Mouse (Mus musculus): ENCODE results near the gene Exosc10. TPM values are rescaled to one million over a fixed set of nuclear protein-coding genes. Genes with fewer than 3 reads are reported as not detected.
A peak's percentile ranks its signal among the peaks of the same experiment; 100 is the strongest.

Exosc10 gene
- polyA plus RNA-seq, 1 experiment from 2014 or later, result 84.0 TPM

DNA sequence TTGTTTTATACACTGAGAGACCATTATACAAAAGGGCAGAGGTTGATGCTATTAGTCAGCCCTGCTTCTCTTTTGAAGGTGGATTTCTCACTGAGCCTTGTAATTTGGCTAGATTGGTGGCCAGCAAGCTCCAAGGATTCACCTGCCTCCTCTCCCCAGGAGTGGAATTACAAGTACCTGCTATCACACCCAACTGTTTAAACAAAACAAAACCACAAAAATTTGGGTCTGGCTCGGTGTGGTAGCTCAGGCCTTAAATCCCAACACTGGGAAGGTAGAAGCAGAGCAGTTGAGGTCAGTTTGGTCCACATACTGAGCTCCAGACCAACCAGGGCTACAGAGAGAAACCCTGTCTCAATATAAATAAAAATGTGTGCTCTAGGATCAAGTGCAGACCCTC is 61.6 kb downstream of the Exosc10 start:
- no peak overlapping the region for H3K27ac ChIP-seq
- no peak overlapping the region for H3K4me3 ChIP-seq
- H3K9ac ChIP-seq, result no peak overlapping the region
- peaks cover 21% of the 10 kb centered on the region for H3K4me1 ChIP-seq
- H3K9me3 ChIP-seq (replicated peaks), result no peaks in the 10 kb centered on the region
- 93% methylated on average over 1 of the region's 1 CpGs for WGBS
- H3K4me2 ChIP-seq, result no peak overlapping the region
- H3K36me3 ChIP-seq (ENCODE audit: poor library complexity, severe bottlenecking), result peaks cover 92% of the 10 kb centered on the region
- no peak for ATAC-seq
- H3K27me3 ChIP-seq, result no peaks in the 10 kb centered on the region

DNA sequence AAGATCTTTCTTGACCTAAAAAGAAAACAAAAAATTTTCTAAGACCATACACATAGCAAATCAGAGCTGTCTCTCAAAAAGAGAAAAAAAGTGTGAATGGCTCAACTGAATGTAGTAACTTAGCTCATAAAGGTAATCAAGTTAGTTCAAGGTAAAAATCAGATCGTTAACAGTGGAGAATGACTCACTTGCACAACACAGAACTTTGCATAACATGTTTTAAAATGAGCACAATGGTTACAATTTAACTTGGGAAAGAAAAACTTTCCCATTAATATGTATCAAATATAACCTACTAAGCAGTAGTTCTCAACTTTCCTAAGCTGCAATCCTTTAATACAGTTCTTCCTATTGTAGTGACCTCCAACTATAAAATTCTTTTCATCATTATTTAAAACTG is 62.5 kb downstream of the Exosc10 start:
- Histone ChIP-seq H3K9me3 (replicated peaks) (no peaks in the 10 kb centered on the region), H3K4me1 (peaks cover 30% of the 10 kb centered on the region), H3K27me3 (no peaks in the 10 kb centered on the region), H3K36me3 (ENCODE audit: poor library complexity, severe bottlenecking) (peaks cover 87% of the 10 kb centered on the region), H3K4me2 (no peak overlapping the region), H3K9ac (no peak overlapping the region), H3K27ac (no peak overlapping the region), H3K4me3 (no peak overlapping the region)
- 92% methylated on average over 1 of the region's 1 CpGs for WGBS
- ATAC-seq, result no peak

DNA sequence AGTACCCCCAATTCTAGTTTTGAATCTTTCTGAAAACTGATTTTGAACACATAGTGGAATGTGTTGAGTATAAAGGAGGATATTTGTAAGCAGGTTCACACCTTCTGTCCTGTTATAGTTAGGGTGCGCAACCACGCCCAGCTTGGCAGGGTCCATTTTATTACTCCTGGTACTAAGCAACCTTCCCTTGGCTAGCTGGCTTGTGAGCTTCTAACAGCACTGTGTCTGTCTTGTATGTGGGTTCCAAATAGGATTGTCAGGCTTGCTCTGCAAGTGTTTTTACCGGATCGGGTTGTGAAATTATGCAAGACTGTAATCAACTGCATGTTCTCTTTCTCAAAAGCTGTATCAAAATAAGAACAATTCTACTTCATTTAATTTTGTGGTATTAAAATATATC is 64.3 kb downstream of the Exosc10 start:
- H3K4me2 ChIP-seq, result no peak overlapping the region

DNA sequence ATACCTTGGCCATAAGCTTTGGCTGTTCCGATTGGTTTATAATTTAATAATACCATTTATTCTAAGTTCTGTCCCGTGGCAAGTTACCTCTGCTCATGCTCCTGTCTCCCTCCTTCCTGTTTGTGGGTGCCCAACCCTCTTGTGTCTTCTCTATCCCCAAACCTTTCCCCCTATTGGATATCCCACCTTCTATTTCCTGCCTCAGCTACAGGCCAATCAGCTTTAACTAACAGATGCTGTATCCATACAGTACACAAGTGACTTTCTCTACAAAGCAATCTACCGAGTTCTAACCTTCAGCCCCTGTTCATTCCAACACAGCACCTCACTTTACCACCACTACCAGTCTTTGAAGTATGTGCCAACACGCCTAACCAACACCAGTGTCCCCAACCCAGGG is 65.4 kb downstream of the Exosc10 start:
- Histone ChIP-seq H3K9me3 (replicated peaks) (no peaks in the 10 kb centered on the region), H3K36me3 (ENCODE audit: poor library complexity, severe bottlenecking) (peaks cover 64% of the 10 kb centered on the region), H3K4me2 (peak overlapping the region; percentile 14; the same call in 1 of the 2 replicates), H3K4me1 (peaks cover 31% of the 10 kb centered on the region), H3K9ac (no peak overlapping the region), H3K27ac (no peak overlapping the region), H3K4me3 (no peak overlapping the region), H3K27me3 (no peaks in the 10 kb centered on the region)
- ATAC-seq, result no peak
- WGBS, result 85% methylated on average over 4 of the region's 4 CpGs

More for the DNA sequence above, 64.3 kb downstream of the Exosc10 start:
- Histone ChIP-seq H3K36me3 (ENCODE audit: poor library complexity, severe bottlenecking) (peaks cover 70% of the 10 kb centered on the region), H3K4me3 (no peak overlapping the region), H3K9ac (no peak overlapping the region), H3K4me1 (peaks cover 31% of the 10 kb centered on the region), H3K27ac (no peak overlapping the region), H3K27me3 (no peaks in the 10 kb centered on the region), H3K9me3 (replicated peaks) (no peaks in the 10 kb centered on the region)
- WGBS, result 98% methylated on average over 4 of the region's 4 CpGs
- no peak for ATAC-seq

GRCm38 (mm10) chr4:148625010-148625409 is 66.8 kb downstream of the Exosc10 start:
- WGBS, result 86% methylated on average over 10 of the region's 10 CpGs
- Histone ChIP-seq H3K9ac (no peak overlapping the region), H3K27ac (no peak overlapping the region), H3K27me3 (no peaks in the 10 kb centered on the region), H3K4me1 (peaks cover 31% of the 10 kb centered on the region), H3K4me2 (peak overlapping the region; percentile 84), H3K9me3 (replicated peaks) (no peaks in the 10 kb centered on the region), H3K4me3 (peak overlapping the region; percentile 99), H3K36me3 (ENCODE audit: poor library complexity, severe bottlenecking) (peaks cover 50% of the 10 kb centered on the region)
- ATAC-seq, result no peak

DNA sequence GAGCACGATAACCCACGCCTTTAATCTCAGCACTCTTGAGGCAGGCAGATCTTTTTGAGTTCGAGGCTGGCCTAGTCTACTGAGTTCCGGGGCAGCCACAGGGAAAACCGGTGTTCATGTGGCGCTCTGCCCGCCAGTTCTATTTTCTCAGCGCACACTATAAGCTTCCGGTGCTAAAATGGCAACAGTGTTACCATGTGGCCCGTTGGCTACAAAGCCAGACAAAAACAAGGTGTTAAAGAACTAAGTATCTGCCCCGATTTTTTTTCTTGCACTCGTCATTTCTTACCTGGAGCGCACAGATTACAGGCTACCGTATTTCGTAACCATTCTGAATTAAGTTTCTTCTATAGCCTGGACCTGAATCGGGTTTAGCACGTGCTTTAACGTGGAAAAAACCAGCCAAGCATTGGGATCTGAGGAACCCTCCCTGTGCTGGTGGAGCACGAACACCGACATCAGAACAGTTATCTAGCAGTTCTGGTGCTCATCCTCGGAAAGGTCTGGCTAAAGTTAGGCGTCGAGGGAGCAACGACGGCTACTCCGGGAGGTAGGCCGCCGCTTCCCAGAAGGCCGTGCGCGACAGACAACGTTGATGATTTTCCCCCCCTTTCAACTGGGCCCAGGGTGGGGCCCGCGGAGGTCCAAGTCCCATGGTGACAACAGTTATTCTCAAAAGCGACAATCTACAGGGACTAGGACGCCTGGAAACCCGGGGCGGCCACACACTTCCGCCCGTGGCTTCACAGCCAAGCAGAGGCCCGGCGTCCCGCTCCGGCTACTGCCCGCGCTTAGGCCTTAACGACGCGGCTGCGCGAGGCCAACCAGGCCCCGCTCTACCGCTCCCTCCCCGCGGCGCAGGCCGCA is 67.8 kb downstream of the Exosc10 start:
- Histone ChIP-seq H3K9ac (peak overlapping the region; percentile 100), H3K27me3 (no peaks in the 10 kb centered on the region), H3K27ac (peak overlapping the region; percentile 97), H3K4me3 (peak overlapping the region; percentile 99), H3K36me3 (ENCODE audit: poor library complexity, severe bottlenecking) (peaks cover 42% of the 10 kb centered on the region), H3K9me3 (replicated peaks) (no peaks in the 10 kb centered on the region), H3K4me2 (peak overlapping the region; percentile 84), H3K4me1 (peaks cover 31% of the 10 kb centered on the region)
- peak; percentile 71 for ATAC-seq
- WGBS, result 1% methylated on average over 57 of the region's 57 CpGs

- peak; percentile 97 for ATAC-seq
- Histone ChIP-seq H3K27ac (peak within 1 kb of the TSS; percentile 97), H3K4me3 (peak within 1 kb of the TSS; percentile 99), H3K4me1 (peaks cover 31% of the 10 kb centered on the region), H3K9me3 (replicated peaks) (no peaks in the 10 kb centered on the region), H3K36me3 (ENCODE audit: poor library complexity, severe bottlenecking) (peaks cover 35% of the 10 kb centered on the region), H3K27me3 (no peaks in the 10 kb centered on the region), H3K4me2 (peak within 1 kb of the TSS; percentile 84), H3K9ac (peak within 1 kb of the TSS; percentile 100)
- under 1% methylated on average over 49 of the region's 51 CpGs for WGBS
Observed at GRCm38 (mm10) chr4:148626623-148627185, 68.5 kb downstream of the Exosc10 start, which contains the start of gene Tardbp. Gene Tardbp, minus strand, starts transcription at chr4:148627019.

DNA sequence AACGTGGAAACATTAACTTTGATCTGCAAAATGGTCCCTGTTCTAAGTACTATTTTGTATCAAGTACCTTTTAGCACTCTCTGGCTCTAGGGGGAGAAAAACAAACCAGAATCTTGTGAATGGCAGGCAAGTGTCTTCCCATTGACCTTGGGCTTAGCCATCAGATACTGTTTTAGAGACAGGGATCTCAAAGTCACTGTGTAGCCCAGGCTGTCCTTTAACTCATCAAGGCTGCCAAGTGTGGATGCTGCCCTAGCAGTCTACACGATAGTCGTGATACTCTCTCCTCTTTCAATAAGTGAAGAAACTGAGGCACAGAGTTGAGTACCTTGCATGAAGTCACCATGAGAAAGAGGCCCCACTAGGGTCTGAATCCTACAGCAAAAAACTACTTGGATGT is 69.0 kb downstream of the Exosc10 start:
- 63% methylated on average over 3 of the region's 3 CpGs for WGBS
- peak; percentile 28 for ATAC-seq
- Histone ChIP-seq H3K4me3 (peak overlapping the region; percentile 99), H3K27ac (no peak overlapping the region), H3K9ac (peak overlapping the region; percentile 100), H3K27me3 (no peaks in the 10 kb centered on the region), H3K4me2 (peak overlapping the region; percentile 84), H3K36me3 (ENCODE audit: poor library complexity, severe bottlenecking) (peaks cover 29% of the 10 kb centered on the region), H3K4me1 (peaks cover 28% of the 10 kb centered on the region), H3K9me3 (replicated peaks) (no peaks in the 10 kb centered on the region)

Other genes with a start within 250 kb of the Exosc10 start
- 17.3 and 18.7 TPM in 2 replicates for gene Ubiad1, start 113.7 kb upstream of the Exosc10 start, polyA plus RNA-seq (2015; fragmentation: Nextera tagmentation; extraction: Ambion mirVana)
- 21.9 and 24.0 TPM in 2 replicates for gene Mtor, start 109.8 kb upstream of the Exosc10 start, polyA plus RNA-seq (2015; fragmentation: Nextera tagmentation; extraction: Ambion mirVana)
- gene Angptl7, start 58.0 kb upstream of the Exosc10 start, polyA plus RNA-seq (2015; fragmentation: Nextera tagmentation; extraction: Ambion mirVana), result 0.37 and 0.41 TPM in 2 replicates
- 150 and 162 TPM in 2 replicates for gene Srm, start 33.1 kb downstream of the Exosc10 start, polyA plus RNA-seq (2015; fragmentation: Nextera tagmentation; extraction: Ambion mirVana)
- gene Masp2, start 44.1 kb downstream of the Exosc10 start, polyA plus RNA-seq (2015; fragmentation: Nextera tagmentation; extraction: Ambion mirVana), result 0.34 and 0.63 TPM in 2 replicates
- 364 and 366 TPM in 2 replicates for gene Tardbp, start 68.6 kb downstream of the Exosc10 start, polyA plus RNA-seq (2015; fragmentation: Nextera tagmentation; extraction: Ambion mirVana)
- gene Gm572, start 84.9 kb downstream of the Exosc10 start, polyA plus RNA-seq (2015; fragmentation: Nextera tagmentation; extraction: Ambion mirVana), result not detected in 2 replicates
- 1.3 and 1.9 TPM in 2 replicates for gene Casz1, start 246.0 kb downstream of the Exosc10 start, polyA plus RNA-seq (2015; fragmentation: Nextera tagmentation; extraction: Ambion mirVana)